In genomic region chr19:4068242-4068641, GRCm38 (mm10) we compare ENCODE assay signal across 13 mouse cellular contexts. TPM values are rescaled to one million over a fixed set of nuclear protein-coding genes. Genes with fewer than 3 reads are reported as not detected.
"Had no signal": no experiment of that assay in that cellular context is flagged by ENCODE, and none has a peak within 500 bp of the region (broad histone marks: within the 10 kb centered on the region; RNA-seq: fewer than 3 reads in every experiment).

No protein-coding gene starts in this region.

RNA-seq across cellular contexts. Expression of gene Gstp3, which starts 8.9 kb away (rescaled TPM):
- total RNA-seq: midbrain, postnatal 0 days had no signal
- polyA plus RNA-seq: lung, embryonic 14.5 days; midbrain, embryonic 13.5 days; midbrain, embryonic 15.5 days; midbrain, postnatal 0 days; neural tube, embryonic 12.5 days; neural tube, embryonic 14.5 days; stomach, embryonic 14.5 days had no signal

RNA-seq across cellular contexts. Expression of gene Cabp2, which starts 13.1 kb away (rescaled TPM):
- total RNA-seq: megakaryocyte, adult 5-6 weeks; megakaryocyte-erythroid progenitor cell, adult 5-6 weeks; midbrain, postnatal 0 days; monocyte, adult 5-6 weeks; neutrophil, adult 5-6 weeks had no signal
- polyA plus RNA-seq: lung, embryonic 14.5 days; lung, embryonic 16.5 days; midbrain, embryonic 10.5 days; midbrain, embryonic 13.5 days; midbrain, postnatal 0 days; neural tube, embryonic 12.5 days; neural tube, embryonic 14.5 days; stomach, embryonic 14.5 days had no signal

RNA-seq across cellular contexts. Expression of gene Gstp2, which starts 22.4 kb away (rescaled TPM):
- total RNA-seq: megakaryocyte-erythroid progenitor cell, adult 5-6 weeks; midbrain, postnatal 0 days; monocyte, adult 5-6 weeks; neutrophil, adult 5-6 weeks had no signal
- polyA plus RNA-seq: neural tube, embryonic 14.5 days had no signal
